Mouse (Mus musculus) left cerebral cortex, adult 9 months (tissue): Measurements from ENCODE around the gene Zswim2.
A peak's percentile ranks its signal among the peaks of the same experiment; 100 is the strongest.
"Not testable (repeated sequence)": the region's sequence is repeated elsewhere in the genome, so short reads cannot be mapped to it uniquely, and the experiment has no call there.

ENCODE experiments used
- DNase-seq, 2 experiments: peaks; one replicate each; pipeline ENCODE4 v3.0.0; 2022; ENCODE audit warnings: low spot score in 2 of 2

Zswim2 gene

DNA sequence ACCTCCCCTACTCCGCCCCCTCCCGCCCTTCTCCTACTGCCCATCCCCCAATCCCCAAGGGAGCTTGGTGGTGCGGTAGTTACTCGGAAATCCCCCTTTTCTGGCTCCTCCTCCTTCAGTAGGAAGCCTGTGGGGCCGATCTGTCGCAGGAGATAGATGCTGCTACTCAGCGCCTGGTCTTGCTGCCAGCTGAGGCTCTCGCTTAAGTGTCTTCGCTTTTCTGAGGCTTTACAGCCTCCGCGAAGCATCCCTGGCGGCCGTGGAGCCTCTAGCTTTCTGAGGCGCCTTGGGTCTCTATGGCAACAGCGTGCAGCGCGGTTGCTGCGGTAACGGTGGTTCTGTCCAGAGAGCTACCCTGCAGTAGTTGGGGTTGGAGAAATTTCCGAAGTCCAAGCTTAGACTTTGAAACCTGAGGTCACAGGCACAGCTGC is at the start of gene Zswim2:
Zswim2 (minus strand) TSS at position 298 of the 431 bp plus-strand sequence.
- DNase-seq, result peak; percentile 77 to 95

DNA sequence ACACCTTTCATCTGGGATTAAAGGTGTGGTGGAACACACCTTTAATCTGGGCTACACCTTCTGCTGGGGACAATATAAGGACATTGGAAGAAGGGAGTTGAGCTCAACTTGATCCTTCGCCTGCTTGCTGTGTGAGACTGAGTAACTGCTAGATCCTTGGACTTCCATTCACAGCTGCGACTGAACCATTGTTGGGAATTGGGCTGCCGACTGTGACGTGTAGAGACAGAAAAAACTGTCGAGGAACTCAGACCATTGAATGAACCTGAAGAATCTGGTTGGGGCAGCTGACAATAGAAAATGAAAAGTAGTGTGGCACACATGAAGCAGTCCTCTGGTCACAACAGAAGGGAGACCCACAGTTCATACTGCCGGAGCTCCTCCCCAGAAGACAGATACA is 49.2 kb upstream of the Zswim2 start, which contains the start of gene Gm13691:
Gm13691 (plus strand) TSS at position 301 of the 400 bp plus-strand sequence.
- DNase-seq, result not testable (repeated sequence)

DNA sequence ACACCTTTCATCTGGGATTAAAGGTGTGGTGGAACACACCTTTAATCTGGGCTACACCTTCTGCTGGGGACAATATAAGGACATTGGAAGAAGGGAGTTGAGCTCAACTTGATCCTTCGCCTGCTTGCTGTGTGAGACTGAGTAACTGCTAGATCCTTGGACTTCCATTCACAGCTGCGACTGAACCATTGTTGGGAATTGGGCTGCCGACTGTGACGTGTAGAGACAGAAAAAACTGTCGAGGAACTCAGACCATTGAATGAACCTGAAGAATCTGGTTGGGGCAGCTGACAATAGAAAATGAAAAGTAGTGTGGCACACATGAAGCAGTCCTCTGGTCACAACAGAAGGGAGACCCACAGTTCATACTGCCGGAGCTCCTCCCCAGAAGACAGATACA is 43.4 kb upstream of the Zswim2 start, which contains the start of gene Gm13697:
Gm13697 (plus strand) TSS at position 301 of the 400 bp plus-strand sequence.
- not testable (repeated sequence) for DNase-seq

DNA sequence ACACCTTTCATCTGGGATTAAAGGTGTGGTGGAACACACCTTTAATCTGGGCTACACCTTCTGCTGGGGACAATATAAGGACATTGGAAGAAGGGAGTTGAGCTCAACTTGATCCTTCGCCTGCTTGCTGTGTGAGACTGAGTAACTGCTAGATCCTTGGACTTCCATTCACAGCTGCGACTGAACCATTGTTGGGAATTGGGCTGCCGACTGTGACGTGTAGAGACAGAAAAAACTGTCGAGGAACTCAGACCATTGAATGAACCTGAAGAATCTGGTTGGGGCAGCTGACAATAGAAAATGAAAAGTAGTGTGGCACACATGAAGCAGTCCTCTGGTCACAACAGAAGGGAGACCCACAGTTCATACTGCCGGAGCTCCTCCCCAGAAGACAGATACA is 37.6 kb upstream of the Zswim2 start, which contains the start of gene Gm13694:
Gm13694 (plus strand) TSS at position 301 of the 400 bp plus-strand sequence.
- not testable (repeated sequence) for DNase-seq

DNA sequence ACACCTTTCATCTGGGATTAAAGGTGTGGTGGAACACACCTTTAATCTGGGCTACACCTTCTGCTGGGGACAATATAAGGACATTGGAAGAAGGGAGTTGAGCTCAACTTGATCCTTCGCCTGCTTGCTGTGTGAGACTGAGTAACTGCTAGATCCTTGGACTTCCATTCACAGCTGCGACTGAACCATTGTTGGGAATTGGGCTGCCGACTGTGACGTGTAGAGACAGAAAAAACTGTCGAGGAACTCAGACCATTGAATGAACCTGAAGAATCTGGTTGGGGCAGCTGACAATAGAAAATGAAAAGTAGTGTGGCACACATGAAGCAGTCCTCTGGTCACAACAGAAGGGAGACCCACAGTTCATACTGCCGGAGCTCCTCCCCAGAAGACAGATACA is 31.8 kb upstream of the Zswim2 start, which contains the start of gene Gm13696:
Gm13696 (plus strand) TSS at position 301 of the 400 bp plus-strand sequence.
- DNase-seq, result not testable (repeated sequence)

DNA sequence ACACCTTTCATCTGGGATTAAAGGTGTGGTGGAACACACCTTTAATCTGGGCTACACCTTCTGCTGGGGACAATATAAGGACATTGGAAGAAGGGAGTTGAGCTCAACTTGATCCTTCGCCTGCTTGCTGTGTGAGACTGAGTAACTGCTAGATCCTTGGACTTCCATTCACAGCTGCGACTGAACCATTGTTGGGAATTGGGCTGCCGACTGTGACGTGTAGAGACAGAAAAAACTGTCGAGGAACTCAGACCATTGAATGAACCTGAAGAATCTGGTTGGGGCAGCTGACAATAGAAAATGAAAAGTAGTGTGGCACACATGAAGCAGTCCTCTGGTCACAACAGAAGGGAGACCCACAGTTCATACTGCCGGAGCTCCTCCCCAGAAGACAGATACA is 26.0 kb upstream of the Zswim2 start, which contains the start of gene Gm13695:
Gm13695 (plus strand) TSS at position 301 of the 400 bp plus-strand sequence.
- DNase-seq, result not testable (repeated sequence)

DNA sequence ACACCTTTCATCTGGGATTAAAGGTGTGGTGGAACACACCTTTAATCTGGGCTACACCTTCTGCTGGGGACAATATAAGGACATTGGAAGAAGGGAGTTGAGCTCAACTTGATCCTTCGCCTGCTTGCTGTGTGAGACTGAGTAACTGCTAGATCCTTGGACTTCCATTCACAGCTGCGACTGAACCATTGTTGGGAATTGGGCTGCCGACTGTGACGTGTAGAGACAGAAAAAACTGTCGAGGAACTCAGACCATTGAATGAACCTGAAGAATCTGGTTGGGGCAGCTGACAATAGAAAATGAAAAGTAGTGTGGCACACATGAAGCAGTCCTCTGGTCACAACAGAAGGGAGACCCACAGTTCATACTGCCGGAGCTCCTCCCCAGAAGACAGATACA is 20.2 kb upstream of the Zswim2 start, which contains the start of gene Gm13693:
Gm13693 (plus strand) TSS at position 301 of the 400 bp plus-strand sequence.
- DNase-seq, result not testable (repeated sequence)

DNA sequence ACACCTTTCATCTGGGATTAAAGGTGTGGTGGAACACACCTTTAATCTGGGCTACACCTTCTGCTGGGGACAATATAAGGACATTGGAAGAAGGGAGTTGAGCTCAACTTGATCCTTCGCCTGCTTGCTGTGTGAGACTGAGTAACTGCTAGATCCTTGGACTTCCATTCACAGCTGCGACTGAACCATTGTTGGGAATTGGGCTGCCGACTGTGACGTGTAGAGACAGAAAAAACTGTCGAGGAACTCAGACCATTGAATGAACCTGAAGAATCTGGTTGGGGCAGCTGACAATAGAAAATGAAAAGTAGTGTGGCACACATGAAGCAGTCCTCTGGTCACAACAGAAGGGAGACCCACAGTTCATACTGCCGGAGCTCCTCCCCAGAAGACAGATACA is 14.4 kb upstream of the Zswim2 start, which contains the start of gene Gm13698:
Gm13698 (plus strand) TSS at position 301 of the 400 bp plus-strand sequence.
- not testable (repeated sequence) for DNase-seq

DNA sequence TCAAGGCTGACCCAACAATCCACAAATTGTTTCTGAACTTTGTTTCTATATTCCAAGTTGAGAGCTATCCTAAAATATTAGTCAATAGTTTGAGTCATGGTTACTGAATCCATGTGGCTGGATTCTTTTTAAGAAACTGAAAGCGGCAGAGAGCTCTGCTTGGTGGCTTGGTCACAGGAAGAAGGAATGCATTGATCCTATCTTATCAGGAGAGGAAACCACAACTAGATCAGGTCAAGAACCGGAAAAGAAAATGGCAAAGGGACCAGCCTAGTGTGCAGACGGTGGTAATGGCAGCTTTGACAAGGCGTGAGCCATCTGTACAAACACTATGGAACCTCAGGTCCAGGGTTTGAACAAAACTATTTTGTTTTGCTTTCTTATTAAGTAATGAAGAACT is 764 bp upstream of the Zswim2 start:
- DNase-seq, result no peak

DNA sequence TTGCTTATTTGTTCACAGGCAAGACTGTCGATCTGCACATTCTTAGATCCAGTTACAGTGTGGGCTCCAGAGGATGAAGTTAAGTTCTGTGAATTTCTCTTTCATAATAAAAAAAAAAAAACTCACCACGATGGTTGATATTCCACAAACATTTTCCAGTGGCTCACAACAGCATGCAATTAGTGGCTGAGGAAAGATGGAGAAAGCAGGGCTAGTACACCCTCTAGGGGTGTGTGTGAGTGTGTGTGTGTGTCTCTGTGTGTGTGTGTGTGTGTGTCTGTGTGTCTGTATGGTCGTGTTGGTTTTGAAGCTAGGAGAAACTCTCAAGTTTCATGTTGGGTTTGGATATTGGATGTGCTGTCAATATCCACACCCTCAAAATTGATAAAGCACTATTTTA is 350 bp upstream of the Zswim2 start:
- no peak for DNase-seq

DNA sequence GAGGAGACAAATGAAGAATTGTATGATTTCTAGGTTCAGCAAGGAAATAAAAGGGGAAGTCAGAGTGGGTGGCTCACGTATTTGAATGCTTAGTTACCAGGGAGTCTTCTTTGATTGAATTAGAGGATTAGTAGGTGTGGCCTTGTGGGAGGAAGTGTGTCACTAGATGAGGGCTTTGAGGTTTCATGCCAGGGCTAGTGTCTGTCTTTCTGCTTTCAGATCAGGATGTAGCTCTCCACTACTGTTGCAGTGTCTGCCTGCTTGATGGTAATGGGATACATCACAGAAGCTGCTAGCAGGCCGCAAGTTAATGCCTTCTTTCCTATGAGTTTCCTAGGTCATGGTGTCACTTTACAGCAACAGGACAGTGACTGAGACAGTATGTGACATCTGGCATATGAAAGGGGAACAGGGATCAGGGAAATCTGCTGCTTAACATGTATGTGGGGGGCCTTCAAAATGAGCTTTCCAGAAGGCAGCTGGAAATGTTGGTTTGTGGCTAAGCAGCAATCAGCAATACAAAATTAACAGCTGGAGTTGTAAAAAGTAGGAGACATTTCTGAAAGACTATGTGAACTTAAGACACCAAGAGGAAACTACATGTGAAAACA is 11.4 kb downstream of the Zswim2 start:
- DNase-seq, result no peak

DNA sequence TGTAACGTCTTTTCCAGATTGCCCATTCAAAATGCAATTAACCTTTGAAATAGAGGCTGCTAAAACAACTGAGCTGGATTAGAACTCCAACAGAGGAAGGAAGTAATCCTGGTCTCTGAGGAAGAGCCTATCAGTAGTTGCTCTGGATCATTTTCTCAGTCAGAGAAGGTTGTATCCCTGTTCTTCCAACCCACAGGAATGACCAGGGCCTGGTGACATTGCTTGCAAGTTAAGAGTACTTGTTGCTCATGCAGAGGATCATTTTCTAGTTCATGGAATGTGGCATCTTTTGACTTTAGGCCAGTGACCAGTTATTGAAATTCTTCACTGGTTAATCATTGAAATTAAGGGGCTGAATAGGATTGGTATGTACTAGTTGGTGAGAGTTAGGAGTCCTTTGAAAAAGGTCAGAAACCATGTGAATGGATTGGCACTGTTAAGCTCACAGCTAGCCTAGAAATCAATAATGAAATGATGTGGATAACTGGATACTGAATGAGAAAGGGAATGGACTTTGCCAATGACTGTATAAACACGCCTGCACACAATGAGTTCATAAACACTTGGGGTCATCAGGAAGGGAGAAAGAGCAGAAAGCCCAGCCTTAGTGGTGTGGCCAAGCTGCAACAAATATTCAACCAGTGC is 39.0 kb downstream of the Zswim2 start:
- no peak for DNase-seq

DNA sequence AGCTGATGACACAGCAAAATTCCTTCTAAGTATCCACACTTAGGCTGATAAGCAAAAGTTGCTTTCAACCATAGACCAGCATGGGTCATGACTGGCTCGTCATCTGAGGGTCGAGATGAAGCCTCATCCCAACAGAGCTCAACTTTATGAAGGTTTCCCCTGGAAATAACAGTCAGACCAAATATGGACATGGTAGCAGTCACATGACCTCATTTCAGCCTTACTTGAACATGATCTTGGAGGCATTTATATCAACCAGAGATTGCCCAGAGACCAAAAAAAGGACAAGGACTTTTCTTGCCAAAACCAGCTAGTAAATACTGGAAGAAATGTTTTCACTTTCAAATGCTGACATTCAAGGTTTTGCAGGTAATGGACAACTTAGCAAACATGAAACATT is 47.3 kb downstream of the Zswim2 start:
- no peak for DNase-seq

DNA sequence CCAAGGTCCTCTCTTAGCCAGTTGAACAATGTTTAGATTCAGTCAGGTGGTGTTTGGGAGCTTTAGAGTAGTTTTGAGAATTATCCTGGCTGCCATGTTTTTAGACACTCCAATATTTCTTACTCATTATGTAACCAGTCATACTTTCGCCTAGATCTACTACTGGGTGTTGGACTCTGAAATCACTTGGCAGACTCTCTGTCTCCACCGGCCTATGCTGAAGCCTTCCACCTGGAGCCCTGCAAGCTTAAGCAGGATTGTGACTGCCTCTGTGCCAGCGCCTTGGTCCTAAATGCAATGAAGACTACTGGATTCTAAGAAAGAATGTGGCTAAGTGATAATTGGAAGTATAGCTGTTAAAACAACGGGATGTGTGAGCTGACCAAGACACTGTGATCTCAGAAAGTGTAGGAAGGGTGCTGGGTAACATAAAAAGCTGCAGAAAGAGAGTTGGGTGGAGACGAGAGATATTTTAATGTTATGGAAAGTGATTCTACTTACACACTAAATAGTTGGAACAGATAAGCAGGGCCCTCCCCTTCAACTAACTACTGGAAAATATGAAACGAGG is 57.1 kb downstream of the Zswim2 start:
- DNase-seq, result peak in 1 of 2 experiments; percentile 26
